In genomic region chr1:34040901-34041721, GRCm38 (mm10) we compare ENCODE assay signal across 10 mouse cellular contexts.
DNase-seq lines count a peak whose midpoint lies in the region; ATAC-seq lines count a peak whose summit lies in the region.
"Had no signal": no experiment of that assay in that cellular context is flagged by ENCODE, and none has a peak within 500 bp of the region (broad histone marks: within the 10 kb centered on the region; RNA-seq: fewer than 3 reads in every experiment).

No protein-coding gene starts in this region.

- 0 out of 2 replicates have a peak, but pooled peaks cover 2% of the 10 kb centered on the region for H3K9me3 ChIP-seq in limb, embryonic 13.5 days
- H3K9me3 ChIP-seq in limb, embryonic 10.5 days (replicated peaks) = no peaks in the 10 kb centered on the region
- no peaks in the 10 kb centered on the region for H3K9me3 ChIP-seq in embryonic facial prominence, embryonic 12.5 days

- no peak overlapping the region for H3K9ac ChIP-seq in limb, embryonic 13.5 days
- H3K9ac ChIP-seq in embryonic facial prominence, embryonic 12.5 days = no peak overlapping the region

- H3K4me1 ChIP-seq in limb, embryonic 13.5 days = peaks cover 29% of the 10 kb centered on the region
- peaks cover 15% of the 10 kb centered on the region for H3K4me1 ChIP-seq in limb, embryonic 10.5 days
- peaks cover 5% of the 10 kb centered on the region; the same call in 1 of the 2 replicates for H3K4me1 ChIP-seq in embryonic facial prominence, embryonic 12.5 days

- ATAC-seq in limb, embryonic 13.5 days (ENCODE audit: low FRiP score, low read depth) = no peak
- ATAC-seq in embryonic facial prominence, embryonic 12.5 days (ENCODE audit: insufficient number of reproducible peaks, insufficient read depth, low FRiP score, low TSS enrichment) = peak; percentile 63; the same call in 1 of the 2 replicates
- ATAC-seq: activated CD4-positive, CD25-positive, alpha-beta regulatory T cell, adult 4 months had no signal

- WGBS in limb, embryonic 13.5 days = 24% methylated on average over 8 of the region's 8 CpGs
- WGBS in limb, embryonic 10.5 days = 38% methylated on average over 8 of the region's 8 CpGs
- WGBS in embryonic facial prominence, embryonic 12.5 days = 65% methylated on average over 8 of the region's 8 CpGs

- 0 out of 2 replicates have a peak overlapping the region, but pooled peaks have one; percentile 22 for H3K27ac ChIP-seq in limb, embryonic 13.5 days
- no peak overlapping the region for H3K27ac ChIP-seq in limb, embryonic 10.5 days
- H3K27ac ChIP-seq in embryonic facial prominence, embryonic 12.5 days = no peak overlapping the region
- H3K27ac ChIP-seq: heart, adult 2 months had no signal

- H3K27me3 ChIP-seq in limb, embryonic 13.5 days = no peaks in the 10 kb centered on the region
- no peaks in the 10 kb centered on the region for H3K27me3 ChIP-seq in limb, embryonic 10.5 days (ENCODE audit: low read depth, poor library complexity, severe bottlenecking)
- H3K27me3 ChIP-seq in embryonic facial prominence, embryonic 12.5 days = no peaks in the 10 kb centered on the region

- DNase-seq in limb, embryonic 10.5 days (ENCODE audit: low spot score) = no peak
- DNase-seq in Muller cell, postnatal 12 days (ENCODE audit: inconsistent ontology term) = peak; percentile 63
- peak; percentile 60 to 76 for DNase-seq in layer of hippocampus, postnatal 14 days (ENCODE audit: low spot score in 2 of 2)
- no peak for DNase-seq in cerebellum, adult 8-10 months
- no peak for DNase-seq in thymus, postnatal 10 days (ENCODE audit: low spot score in 2 of 2)
- DNase-seq: spleen, adult 18-20 months had no signal

- no peak overlapping the region for H3K4me2 ChIP-seq in limb, embryonic 13.5 days (replicated peaks)
- H3K4me2 ChIP-seq in embryonic facial prominence, embryonic 12.5 days (replicated peaks) = no peak overlapping the region

- no peaks in the 10 kb centered on the region for H3K36me3 ChIP-seq in limb, embryonic 13.5 days
- H3K36me3 ChIP-seq in limb, embryonic 10.5 days = no peaks in the 10 kb centered on the region
- no peaks in the 10 kb centered on the region for H3K36me3 ChIP-seq in embryonic facial prominence, embryonic 12.5 days

- H3K4me3 ChIP-seq in limb, embryonic 13.5 days = no peak overlapping the region
- H3K4me3 ChIP-seq in limb, embryonic 10.5 days = no peak overlapping the region
- H3K4me3 ChIP-seq in embryonic facial prominence, embryonic 12.5 days = no peak overlapping the region
- H3K4me3 ChIP-seq: heart, adult 2 months had no signal

Comparison
In these comparisons a context has a peak if more than half of its experiments do, and no peak if none do; other contexts are left out.
1. DNase-seq: peak in Muller cell, postnatal 12 days (single experiment) and layer of hippocampus, postnatal 14 days (2 of 2); none in limb, embryonic 10.5 days (single experiment), cerebellum, adult 8-10 months (single experiment) and thymus, postnatal 10 days (0 of 2).